Mouse (Mus musculus): Measurements from ENCODE around the gene Wdr70. TPM values are rescaled to one million over a fixed set of nuclear protein-coding genes. Genes with fewer than 3 reads are reported as not detected.

Gene Wdr70
- polyA plus RNA-seq, 1 experiment from 2014 or later = 52.5 TPM

GRCm38 (mm10) chr15:7974368-7974767 is 124.6 kb downstream of the Wdr70 start:
- Histone ChIP-seq H3K36me3 (ENCODE audit: control insufficient read depth, insufficient read depth, low read length) (peaks cover 5% of the 10 kb centered on the region), H3K4me2 (ENCODE audit: low read depth, low read length) (no peak overlapping the region), H3K27ac (ENCODE audit: low read length) (no peak overlapping the region), H3K9ac (ENCODE audit: low read length) (no peak overlapping the region), H3K9me3 (ENCODE audit: control insufficient read depth, low read length) (no peaks in the 10 kb centered on the region), H3K4me3 (ENCODE audit: low read length) (no peak overlapping the region), H3K27me3 (ENCODE audit: control insufficient read depth, insufficient read depth, low read depth, low read length) (no peaks in the 10 kb centered on the region), H3K4me1 (replicated peaks; ENCODE audit: control insufficient read depth, insufficient read depth, low read length) (no peaks in the 10 kb centered on the region)
- no peak for ATAC-seq (ENCODE audit: low read depth)
- 83% methylated on average over 8 of the region's 8 CpGs for WGBS

GRCm38 (mm10) chr15:7972528-7972927 is 126.5 kb downstream of the Wdr70 start:
- Histone ChIP-seq H3K27me3 (ENCODE audit: control insufficient read depth, insufficient read depth, low read depth, low read length) (no peaks in the 10 kb centered on the region), H3K27ac (ENCODE audit: low read length) (no peak overlapping the region), H3K4me3 (ENCODE audit: low read length) (no peak overlapping the region), H3K4me1 (replicated peaks; ENCODE audit: control insufficient read depth, insufficient read depth, low read length) (no peaks in the 10 kb centered on the region), H3K4me2 (ENCODE audit: low read depth, low read length) (no peak overlapping the region), H3K9ac (ENCODE audit: low read length) (no peak overlapping the region), H3K36me3 (ENCODE audit: control insufficient read depth, insufficient read depth, low read length) (peaks cover 5% of the 10 kb centered on the region), H3K9me3 (ENCODE audit: control insufficient read depth, low read length) (no peaks in the 10 kb centered on the region)
- 90% methylated on average over 5 of the region's 5 CpGs for WGBS
- ATAC-seq (ENCODE audit: low read depth) = no peak

- Histone ChIP-seq H3K4me2 (ENCODE audit: low read depth, low read length) (no peak overlapping the region), H3K4me3 (ENCODE audit: low read length) (no peak overlapping the region), H3K4me1 (replicated peaks; ENCODE audit: control insufficient read depth, insufficient read depth, low read length) (no peaks in the 10 kb centered on the region), H3K36me3 (ENCODE audit: control insufficient read depth, insufficient read depth, low read length) (no peaks in the 10 kb centered on the region), H3K9ac (ENCODE audit: low read length) (no peak overlapping the region), H3K27ac (ENCODE audit: low read length) (no peak overlapping the region), H3K9me3 (ENCODE audit: control insufficient read depth, low read length) (no peaks in the 10 kb centered on the region), H3K27me3 (ENCODE audit: control insufficient read depth, insufficient read depth, low read depth, low read length) (no peaks in the 10 kb centered on the region)
- 86% methylated on average over 6 of the region's 6 CpGs for WGBS
- no peak for ATAC-seq (ENCODE audit: low read depth)
Measured at GRCm38 (mm10) chr15:7962786-7963185, 136.2 kb downstream of the Wdr70 start.

GRCm38 (mm10) chr15:7961489-7961888 is 137.5 kb downstream of the Wdr70 start:
- Histone ChIP-seq H3K4me1 (replicated peaks; ENCODE audit: control insufficient read depth, insufficient read depth, low read length) (no peaks in the 10 kb centered on the region), H3K27ac (ENCODE audit: low read length) (no peak overlapping the region), H3K9me3 (ENCODE audit: control insufficient read depth, low read length) (no peaks in the 10 kb centered on the region), H3K4me3 (ENCODE audit: low read length) (no peak overlapping the region), H3K27me3 (ENCODE audit: control insufficient read depth, insufficient read depth, low read depth, low read length) (no peaks in the 10 kb centered on the region), H3K9ac (ENCODE audit: low read length) (no peak overlapping the region), H3K4me2 (ENCODE audit: low read depth, low read length) (no peak overlapping the region), H3K36me3 (ENCODE audit: control insufficient read depth, insufficient read depth, low read length) (no peaks in the 10 kb centered on the region)
- no peak for ATAC-seq (ENCODE audit: low read depth)
- WGBS = 31% methylated on average over 2 of the region's 2 CpGs

- Histone ChIP-seq H3K9me3 (ENCODE audit: control insufficient read depth, low read length) (no peaks in the 10 kb centered on the region), H3K27me3 (ENCODE audit: control insufficient read depth, insufficient read depth, low read depth, low read length) (no peaks in the 10 kb centered on the region), H3K27ac (ENCODE audit: low read length) (no peak overlapping the region), H3K4me1 (replicated peaks; ENCODE audit: control insufficient read depth, insufficient read depth, low read length) (no peaks in the 10 kb centered on the region), H3K9ac (ENCODE audit: low read length) (no peak overlapping the region), H3K4me3 (ENCODE audit: low read length) (no peak overlapping the region), H3K36me3 (ENCODE audit: control insufficient read depth, insufficient read depth, low read length) (no peaks in the 10 kb centered on the region), H3K4me2 (ENCODE audit: low read depth, low read length) (no peak overlapping the region)
- 75% methylated on average over 1 of the region's 1 CpGs for WGBS
- ATAC-seq (ENCODE audit: low read depth) = no peak
Measured at GRCm38 (mm10) chr15:7956899-7957298, 142.1 kb downstream of the Wdr70 start.

- Histone ChIP-seq H3K27ac (ENCODE audit: low read length) (no peak overlapping the region), H3K9ac (ENCODE audit: low read length) (no peak overlapping the region), H3K4me3 (ENCODE audit: low read length) (no peak overlapping the region), H3K9me3 (ENCODE audit: control insufficient read depth, low read length) (no peaks in the 10 kb centered on the region), H3K36me3 (ENCODE audit: control insufficient read depth, insufficient read depth, low read length) (no peaks in the 10 kb centered on the region), H3K27me3 (ENCODE audit: control insufficient read depth, insufficient read depth, low read depth, low read length) (no peaks in the 10 kb centered on the region), H3K4me2 (ENCODE audit: low read depth, low read length) (no peak overlapping the region), H3K4me1 (replicated peaks; ENCODE audit: control insufficient read depth, insufficient read depth, low read length) (no peaks in the 10 kb centered on the region)
- no peak for ATAC-seq (ENCODE audit: low read depth)
- 89% methylated on average over 7 of the region's 7 CpGs for WGBS
Measured at GRCm38 (mm10) chr15:7950561-7950960, 148.4 kb downstream of the Wdr70 start.

GRCm38 (mm10) chr15:7941690-7942089 is 157.3 kb downstream of the Wdr70 start:
- Histone ChIP-seq H3K4me2 (ENCODE audit: low read depth, low read length) (no peak overlapping the region), H3K27me3 (ENCODE audit: control insufficient read depth, insufficient read depth, low read depth, low read length) (no peaks in the 10 kb centered on the region), H3K4me1 (replicated peaks; ENCODE audit: control insufficient read depth, insufficient read depth, low read length) (no peaks in the 10 kb centered on the region), H3K9me3 (ENCODE audit: control insufficient read depth, low read length) (no peaks in the 10 kb centered on the region), H3K36me3 (ENCODE audit: control insufficient read depth, insufficient read depth, low read length) (no peaks in the 10 kb centered on the region), H3K4me3 (ENCODE audit: low read length) (no peak overlapping the region), H3K27ac (ENCODE audit: low read length) (no peak overlapping the region), H3K9ac (ENCODE audit: low read length) (no peak overlapping the region)
- 42% methylated on average over 3 of the region's 3 CpGs for WGBS
- no peak for ATAC-seq (ENCODE audit: low read depth)

GRCm38 (mm10) chr15:7935571-7936165 is 163.3 kb downstream of the Wdr70 start:
- no peak overlapping the region for H3K4me2 ChIP-seq (ENCODE audit: low read depth, low read length)
- 47% methylated on average over 7 of the region's 7 CpGs for WGBS
- H3K36me3 ChIP-seq (ENCODE audit: control insufficient read depth, insufficient read depth, low read length) = no peaks in the 10 kb centered on the region
- no peaks in the 10 kb centered on the region for H3K9me3 ChIP-seq (ENCODE audit: control insufficient read depth, low read length)
- no peaks in the 10 kb centered on the region for H3K27me3 ChIP-seq (ENCODE audit: control insufficient read depth, insufficient read depth, low read depth, low read length)
- no peak for ATAC-seq (ENCODE audit: low read depth)
- H3K9ac ChIP-seq (ENCODE audit: low read length) = no peak overlapping the region
- no peak overlapping the region for H3K4me3 ChIP-seq (ENCODE audit: low read length)
- peaks cover 12% of the 10 kb centered on the region for H3K4me1 ChIP-seq (replicated peaks; ENCODE audit: control insufficient read depth, insufficient read depth, low read length)
- H3K27ac ChIP-seq (ENCODE audit: low read length) = no peak overlapping the region

- Histone ChIP-seq H3K4me1 (replicated peaks; ENCODE audit: control insufficient read depth, insufficient read depth, low read length) (peaks cover 12% of the 10 kb centered on the region), H3K9me3 (ENCODE audit: control insufficient read depth, low read length) (no peaks in the 10 kb centered on the region), H3K27ac (ENCODE audit: low read length) (no peak overlapping the region), H3K36me3 (ENCODE audit: control insufficient read depth, insufficient read depth, low read length) (no peaks in the 10 kb centered on the region), H3K4me2 (ENCODE audit: low read depth, low read length) (peak overlapping the region; percentile 47), H3K9ac (ENCODE audit: low read length) (no peak overlapping the region), H3K27me3 (ENCODE audit: control insufficient read depth, insufficient read depth, low read depth, low read length) (no peaks in the 10 kb centered on the region), H3K4me3 (ENCODE audit: low read length) (peak overlapping the region; percentile 22)
- WGBS = 15% methylated on average over 4 of the region's 4 CpGs
- peak; percentile 46; the same call in 1 of the 2 replicates for ATAC-seq (ENCODE audit: low read depth)
Measured at GRCm38 (mm10) chr15:7934580-7934979, 164.4 kb downstream of the Wdr70 start.

GRCm38 (mm10) chr15:7934105-7934504 is 164.9 kb downstream of the Wdr70 start:
- peak overlapping the region; percentile 26; the same call in 1 of the 2 replicates for H3K9ac ChIP-seq (ENCODE audit: low read length)
- peaks cover 12% of the 10 kb centered on the region for H3K4me1 ChIP-seq (replicated peaks; ENCODE audit: control insufficient read depth, insufficient read depth, low read length)
- WGBS = 12% methylated on average over 16 of the region's 16 CpGs
- no peak overlapping the region for H3K27ac ChIP-seq (ENCODE audit: low read length)
- peak overlapping the region; percentile 22 for H3K4me3 ChIP-seq (ENCODE audit: low read length)
- H3K9me3 ChIP-seq (ENCODE audit: control insufficient read depth, low read length) = no peaks in the 10 kb centered on the region
- H3K36me3 ChIP-seq (ENCODE audit: control insufficient read depth, insufficient read depth, low read length) = no peaks in the 10 kb centered on the region
- H3K4me2 ChIP-seq (ENCODE audit: low read depth, low read length) = peak overlapping the region; percentile 47
- ATAC-seq (ENCODE audit: low read depth) = peak; percentile 44; the same call in 1 of the 2 replicates
- no peaks in the 10 kb centered on the region for H3K27me3 ChIP-seq (ENCODE audit: control insufficient read depth, insufficient read depth, low read depth, low read length)
